Mouse (Mus musculus) intestine, embryonic 16.5 days (tissue): ENCODE data around the gene Camkk2. TPM values are rescaled to one million over a fixed set of nuclear protein-coding genes. Genes with fewer than 3 reads are reported as not detected.

Experiments
- ATAC-seq: fragments of 200-750 bp; cut with Nextera tagmentation; 2 replicates; pipeline ENCODE4 v1.8.0; 2017; ENCODE audit warnings: moderate TSS enrichment, moderate library complexity
- H3K27ac ChIP-seq: fragments of 300-500 bp; sonication (generic); 2 replicates; pipeline ENCODE4 v1.5.1; 2014; ENCODE audit warnings: mild to moderate bottlenecking, low read length
- H3K27me3 ChIP-seq: fragments of 300-500 bp; sonication (generic); replicated peaks from 2 replicates; pipeline ENCODE4 v1.6.1; 2014; ENCODE audit warnings: low read length, control low read depth, mixed read lengths; ENCODE audit not compliant: control insufficient read depth, insufficient read depth
- H3K36me3 ChIP-seq: fragments of 300-500 bp; sonication (generic); 2 replicates; pipeline ENCODE4 v1.6.1; 2014; ENCODE audit warnings: low read length, control low read depth; ENCODE audit not compliant: control insufficient read depth, insufficient read depth
- H3K4me1 ChIP-seq: fragments of 300-500 bp; sonication (generic); 2 replicates; pipeline ENCODE4 v1.6.1; 2014; ENCODE audit warnings: low read length, control low read depth, mixed read lengths; ENCODE audit not compliant: control insufficient read depth, insufficient read depth
- H3K4me2 ChIP-seq: fragments of 300-500 bp; sonication (generic); 2 replicates; pipeline ENCODE4 v1.6.1; 2014; ENCODE audit warnings: low read depth, low read length, control low read depth
- H3K4me3 ChIP-seq: fragments of 300-500 bp; sonication (generic); 2 replicates; pipeline ENCODE4 v1.5.1; 2014; ENCODE audit warnings: mild to moderate bottlenecking, low read length
- H3K9ac ChIP-seq: fragments of 300-500 bp; sonication (generic); 2 replicates; pipeline ENCODE4 v1.6.1; 2014; ENCODE audit warnings: low read depth, low read length
- H3K9me3 ChIP-seq: fragments of 300-500 bp; sonication (generic); 2 replicates; pipeline ENCODE4 v1.6.1; 2016; ENCODE audit warnings: low read length, control low read depth; ENCODE audit not compliant: control insufficient read depth
- WGBS: fragments of 180-500 bp; shearing (Covaris S2); extraction: QIAGEN DNeasy Blood & Tissue Kit; methylation state at CpG from one replicate; pipeline ENCODE4 v1.1.7; 2014; 5-methylcytosine and 5-hydroxymethylcytosine counted together
- polyA plus RNA-seq: library from polyadenylated mRNA; unstranded; fragments of >200 nt; fragmentation: Nextera tagmentation; extraction: Ambion mirVana; gene quantifications from 2 replicates; pipeline ENCODE4 v1.2.1, GENCODE M21; 2015

The Camkk2 gene
- polyA plus RNA-seq, 1 experiment from 2014 or later: 17.1 TPM

GRCm38 (mm10) chr5:122756144-122756543, 23.1 kb downstream of the Camkk2 start:
- Histone ChIP-seq H3K36me3 (0 out of 2 replicates have a peak, but pooled peaks cover 2% of the 10 kb centered on the region), H3K4me2 (no peak overlapping the region), H3K9me3 (no peaks in the 10 kb centered on the region), H3K4me1 (no peaks in the 10 kb centered on the region), H3K27me3 (no peaks in the 10 kb centered on the region), H3K9ac (no peak overlapping the region), H3K27ac (no peak overlapping the region), H3K4me3 (no peak overlapping the region)
- no peak for ATAC-seq
- 70% methylated on average over 6 of the region's 6 CpGs for WGBS

GRCm38 (mm10) chr5:122755620-122756019, 23.6 kb downstream of the Camkk2 start:
- H3K4me1 ChIP-seq: no peaks in the 10 kb centered on the region
- H3K27ac ChIP-seq: no peak overlapping the region
- no peak overlapping the region for H3K4me3 ChIP-seq
- 0 out of 2 replicates have a peak, but pooled peaks cover 2% of the 10 kb centered on the region for H3K36me3 ChIP-seq
- H3K27me3 ChIP-seq: no peaks in the 10 kb centered on the region
- ATAC-seq: no peak
- H3K4me2 ChIP-seq: no peak overlapping the region
- no peak overlapping the region for H3K9ac ChIP-seq
- H3K9me3 ChIP-seq: no peaks in the 10 kb centered on the region
- 94% methylated on average over 4 of the region's 4 CpGs for WGBS

- Histone ChIP-seq H3K36me3 (0 out of 2 replicates have a peak, but pooled peaks cover 2% of the 10 kb centered on the region), H3K9me3 (no peaks in the 10 kb centered on the region), H3K4me1 (no peaks in the 10 kb centered on the region), H3K4me2 (no peak overlapping the region), H3K9ac (no peak overlapping the region), H3K4me3 (no peak overlapping the region), H3K27ac (no peak overlapping the region), H3K27me3 (no peaks in the 10 kb centered on the region)
- ATAC-seq: no peak
- 85% methylated on average over 16 of the region's 16 CpGs for WGBS
Measured at GRCm38 (mm10) chr5:122754477-122754876, 24.7 kb downstream of the Camkk2 start.

GRCm38 (mm10) chr5:122747950-122748349, 31.3 kb downstream of the Camkk2 start:
- ATAC-seq: no peak
- H3K36me3 ChIP-seq: no peaks in the 10 kb centered on the region
- no peak overlapping the region for H3K4me2 ChIP-seq
- 65% methylated on average over 7 of the region's 7 CpGs for WGBS
- H3K9ac ChIP-seq: no peak overlapping the region
- H3K4me3 ChIP-seq: no peak overlapping the region
- H3K27ac ChIP-seq: no peak overlapping the region
- H3K4me1 ChIP-seq: no peaks in the 10 kb centered on the region
- H3K27me3 ChIP-seq: no peaks in the 10 kb centered on the region
- H3K9me3 ChIP-seq: no peaks in the 10 kb centered on the region

DNA sequence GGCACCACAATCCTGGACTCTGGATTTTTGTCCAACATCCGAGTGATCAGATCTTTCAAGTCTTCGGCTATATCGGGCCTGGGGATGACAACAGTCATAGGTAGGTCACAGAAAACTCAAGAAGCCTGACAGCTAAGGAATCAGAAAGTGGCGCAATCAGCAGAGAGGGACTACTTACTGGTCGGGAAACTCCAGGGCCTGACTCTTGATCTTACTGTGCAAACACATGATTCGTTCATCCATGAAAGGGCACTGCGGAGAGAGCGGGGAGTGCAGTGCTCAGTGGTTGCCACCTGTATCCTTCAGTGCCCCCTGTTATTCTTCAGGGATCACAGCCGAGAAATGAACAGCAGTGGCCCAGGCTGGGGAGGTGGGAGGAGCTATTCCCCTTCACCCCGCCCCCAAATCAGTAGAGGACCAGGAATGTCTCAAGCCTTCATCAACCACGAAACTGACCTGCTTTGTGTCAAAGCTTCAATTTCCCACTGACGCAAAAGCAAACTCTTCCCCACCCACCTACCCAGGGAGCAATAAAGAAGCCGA, 35.3 kb downstream of the Camkk2 start:
- Histone ChIP-seq H3K9ac (no peak overlapping the region), H3K4me1 (no peaks in the 10 kb centered on the region), H3K9me3 (no peaks in the 10 kb centered on the region), H3K27me3 (no peaks in the 10 kb centered on the region), H3K4me3 (no peak overlapping the region), H3K4me2 (no peak overlapping the region), H3K36me3 (no peaks in the 10 kb centered on the region), H3K27ac (no peak overlapping the region)
- ATAC-seq: no peak
- WGBS: 80% methylated on average over 13 of the region's 13 CpGs

GRCm38 (mm10) chr5:122736761-122737160, 42.4 kb downstream of the Camkk2 start:
- no peak overlapping the region for H3K4me3 ChIP-seq
- no peak overlapping the region for H3K9ac ChIP-seq
- peaks cover 10% of the 10 kb centered on the region for H3K4me1 ChIP-seq
- 85% methylated on average over 15 of the region's 15 CpGs for WGBS
- H3K27ac ChIP-seq: no peak overlapping the region
- H3K27me3 ChIP-seq: no peaks in the 10 kb centered on the region
- no peaks in the 10 kb centered on the region for H3K36me3 ChIP-seq
- no peaks in the 10 kb centered on the region for H3K9me3 ChIP-seq
- ATAC-seq: no peak
- no peak overlapping the region for H3K4me2 ChIP-seq

DNA sequence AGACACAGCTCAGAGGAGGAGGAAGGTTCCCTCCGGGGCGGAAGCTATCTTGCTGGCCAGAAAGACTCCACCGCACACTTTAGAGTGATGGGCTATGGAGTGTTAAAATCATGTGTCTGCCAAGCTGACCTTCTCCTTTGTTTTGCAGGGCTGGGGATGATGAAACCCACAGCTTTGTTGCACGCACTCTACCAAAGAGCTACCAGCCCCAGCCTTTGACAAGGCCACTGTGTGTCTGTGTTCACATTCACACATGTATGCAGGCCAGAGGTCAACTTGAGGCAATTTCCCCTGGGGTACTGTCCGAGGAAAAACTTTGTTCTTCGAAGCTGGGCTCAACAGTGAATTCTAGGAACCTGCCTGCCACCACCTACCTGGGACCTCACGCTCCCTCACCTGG, 43.4 kb downstream of the Camkk2 start:
- H3K4me1 ChIP-seq: peaks cover 16% of the 10 kb centered on the region
- WGBS: 88% methylated on average over 7 of the region's 7 CpGs
- no peaks in the 10 kb centered on the region for H3K27me3 ChIP-seq
- no peak overlapping the region for H3K4me2 ChIP-seq
- H3K9ac ChIP-seq: no peak overlapping the region
- no peak for ATAC-seq
- no peak overlapping the region for H3K4me3 ChIP-seq
- H3K27ac ChIP-seq: no peak overlapping the region
- no peaks in the 10 kb centered on the region for H3K9me3 ChIP-seq
- H3K36me3 ChIP-seq: no peaks in the 10 kb centered on the region

DNA sequence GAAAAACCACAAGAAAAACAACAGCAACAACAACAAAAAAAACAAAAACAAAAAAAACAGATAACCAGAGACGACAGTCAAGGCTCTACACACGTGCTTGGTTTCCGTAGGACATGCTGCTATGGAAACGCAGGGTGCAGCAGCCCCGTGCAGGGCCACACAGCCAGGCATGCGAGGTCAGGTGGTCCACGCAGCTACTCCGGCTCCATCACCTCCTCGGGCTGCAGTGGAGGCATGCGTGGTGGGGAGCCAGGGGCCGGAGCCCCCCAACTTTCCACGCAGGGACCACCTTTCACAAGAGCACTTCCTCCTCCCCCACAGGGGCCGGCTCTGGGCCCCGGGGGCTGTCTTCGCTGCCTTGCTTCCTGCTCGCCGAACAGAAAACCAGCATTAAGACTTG, 45.3 kb downstream of the Camkk2 start:
- H3K4me2 ChIP-seq: no peak overlapping the region
- H3K9me3 ChIP-seq: no peaks in the 10 kb centered on the region
- no peak overlapping the region for H3K4me3 ChIP-seq
- H3K9ac ChIP-seq: no peak overlapping the region
- ATAC-seq: no peak
- H3K27me3 ChIP-seq: no peaks in the 10 kb centered on the region
- WGBS: 53% methylated on average over 17 of the region's 17 CpGs
- peaks cover 19% of the 10 kb centered on the region for H3K4me1 ChIP-seq
- no peaks in the 10 kb centered on the region for H3K36me3 ChIP-seq
- no peak overlapping the region for H3K27ac ChIP-seq

GRCm38 (mm10) chr5:122731991-122732673, 47.1 kb downstream of the Camkk2 start:
- 27% methylated on average over 15 of the region's 15 CpGs for WGBS
- no peaks in the 10 kb centered on the region for H3K36me3 ChIP-seq
- H3K4me1 ChIP-seq: peaks cover 19% of the 10 kb centered on the region
- no peak overlapping the region for H3K4me3 ChIP-seq
- H3K27ac ChIP-seq: peak overlapping the region; percentile 68
- no peaks in the 10 kb centered on the region for H3K27me3 ChIP-seq
- H3K9me3 ChIP-seq: no peaks in the 10 kb centered on the region
- peak overlapping the region; percentile 20; the same call in 1 of the 2 replicates for H3K4me2 ChIP-seq
- ATAC-seq: peak; percentile 73
- 0 out of 2 replicates have a peak overlapping the region, but pooled peaks have one; percentile 21 for H3K9ac ChIP-seq
